Comparison of ENCODE assay signal across 14 mouse cellular contexts in the genomic region with DNA sequence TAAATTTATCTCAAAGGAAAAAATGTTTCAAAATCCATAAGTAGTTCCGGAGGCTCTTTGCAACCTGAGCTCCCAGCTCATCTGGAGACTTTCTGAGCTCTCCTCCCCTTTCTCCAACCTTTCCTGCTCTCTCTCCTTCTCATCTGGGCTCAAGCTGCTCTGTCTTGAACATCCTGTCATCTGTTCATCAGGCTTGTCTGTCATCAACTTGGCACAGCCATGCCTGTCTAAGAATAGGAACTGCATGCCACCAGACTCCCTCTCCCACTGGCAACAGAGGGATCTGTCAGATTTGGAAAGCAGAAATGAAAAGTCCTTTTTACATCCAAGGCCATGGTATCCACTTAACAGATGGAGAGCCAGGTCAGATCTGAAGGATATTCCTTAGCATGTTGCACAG.
DNase-seq lines count a peak whose midpoint lies in the region; ATAC-seq and TF ChIP-seq lines count a peak whose summit lies in the region.
"Had no signal": no experiment of that assay in that cellular context is flagged by ENCODE, and none has a peak within 500 bp of the region (broad histone marks: within the 10 kb centered on the region; RNA-seq: fewer than 3 reads in every experiment).

No protein-coding gene starts in this region.

- no peak overlapping the region for H3K9ac ChIP-seq in heart, embryonic 11.5 days (ENCODE audit: low read depth, low read length)
- H3K9ac ChIP-seq in heart, embryonic 13.5 days: no peak overlapping the region
- H3K9ac ChIP-seq: limb, embryonic 13.5 days; lung, embryonic 14.5 days had no signal

- 29% methylated on average over 1 of the region's 1 CpGs for WGBS in heart, embryonic 11.5 days (ENCODE audit: insufficient replicate concordance)
- 24% methylated on average over 1 of the region's 1 CpGs for WGBS in heart, embryonic 13.5 days
- 63% methylated on average over 1 of the region's 1 CpGs for WGBS in kidney, adult 2 months

- no peaks in the 10 kb centered on the region for H3K27me3 ChIP-seq in heart, embryonic 11.5 days (ENCODE audit: control insufficient read depth, insufficient read depth, low read length)
- no peaks in the 10 kb centered on the region for H3K27me3 ChIP-seq in heart, embryonic 13.5 days (replicated peaks)
- H3K27me3 ChIP-seq in kidney, adult 2 months (replicated peaks; ENCODE audit: control insufficient read depth, insufficient read depth, low read length): no peaks in the 10 kb centered on the region
- H3K27me3 ChIP-seq: limb, embryonic 13.5 days; megakaryocyte, embryonic 14.5 days had no signal

- no peak for ATAC-seq in heart, embryonic 11.5 days (replicated peaks; ENCODE audit: insufficient number of reproducible peaks, low FRiP score, low TSS enrichment)
- ATAC-seq in heart, embryonic 13.5 days (ENCODE audit: extremely low read depth, insufficient number of reproducible peaks, low FRiP score, low TSS enrichment): no peak
- ATAC-seq: CD4-positive, CD25-positive, alpha-beta regulatory T cell, adult 4 months had no signal

- H3K4me3 ChIP-seq in heart, embryonic 11.5 days (ENCODE audit: low read depth, low read length): no peak overlapping the region
- H3K4me3 ChIP-seq in heart, embryonic 13.5 days: no peak overlapping the region
- H3K4me3 ChIP-seq in kidney, adult 2 months (ENCODE audit: insufficient read depth, low read depth, low read length): no peak overlapping the region
- H3K4me3 ChIP-seq: limb, embryonic 13.5 days; megakaryocyte, embryonic 14.5 days had no signal

- 0 out of 2 replicates have a peak, but pooled peaks cover 2% of the 10 kb centered on the region for H3K4me1 ChIP-seq in heart, embryonic 11.5 days (ENCODE audit: control insufficient read depth, insufficient read depth, low read length)
- peaks cover 25% of the 10 kb centered on the region for H3K4me1 ChIP-seq in heart, embryonic 13.5 days
- no peaks in the 10 kb centered on the region for H3K4me1 ChIP-seq in kidney, adult 2 months (ENCODE audit: control insufficient read depth, insufficient read depth, low read length)
- H3K4me1 ChIP-seq: megakaryocyte, embryonic 14.5 days had no signal

- H3K27ac ChIP-seq in heart, embryonic 11.5 days (ENCODE audit: low read depth, low read length): no peak overlapping the region
- peak overlapping the region; percentile 1; the same call in 1 of the 2 replicates for H3K27ac ChIP-seq in heart, embryonic 13.5 days (replicated peaks)
- H3K27ac ChIP-seq in kidney, adult 2 months (ENCODE audit: insufficient read depth, low read depth, low read length): no peak overlapping the region
- H3K27ac ChIP-seq: limb, embryonic 13.5 days had no signal

- peak; percentile 35 to 51 for DNase-seq in heart, adult 18-20 months
- peak; percentile 68 for DNase-seq in brain, adult 2 months (ENCODE audit: low read depth, low spot score)
- DNase-seq in layer of hippocampus, adult 8-10 months (ENCODE audit: low spot score in 2 of 2): peak; percentile 42 to 58
- no peak for DNase-seq in kidney, adult 2 months
- no peak for DNase-seq in kidney, adult 8-10 months
- DNase-seq in cerebellum, adult 11-12 months: no peak
- DNase-seq: cerebellum, adult 9-11 months; lung, embryonic 14.5 days; spleen, adult 18-20 months had no signal

- no peak for TF ChIP-seq CTCF in kidney, adult 2 months (conservative IDR thresholded peaks at IDR 0.05; ENCODE audit: insufficient read depth, insufficient read length, low read depth, low read length)

- no peak overlapping the region for H3K4me2 ChIP-seq in heart, embryonic 11.5 days
- peak overlapping the region; percentile 14; the same call in 1 of the 2 replicates for H3K4me2 ChIP-seq in heart, embryonic 13.5 days
- H3K4me2 ChIP-seq: limb, embryonic 13.5 days; lung, embryonic 14.5 days had no signal

- no peaks in the 10 kb centered on the region for H3K9me3 ChIP-seq in heart, embryonic 11.5 days (replicated peaks; ENCODE audit: control insufficient read depth, low read length)
- no peaks in the 10 kb centered on the region for H3K9me3 ChIP-seq in heart, embryonic 13.5 days
- H3K9me3 ChIP-seq: limb, embryonic 13.5 days; megakaryocyte, embryonic 14.5 days had no signal

- TF ChIP-seq POLR2A in kidney, adult 2 months (IDR thresholded peaks at IDR 0.05; ENCODE audit: low read depth, low read length): no peak

- H3K36me3 ChIP-seq in heart, embryonic 11.5 days (ENCODE audit: control insufficient read depth, insufficient read depth, low read length): no peaks in the 10 kb centered on the region
- H3K36me3 ChIP-seq in heart, embryonic 13.5 days: no peaks in the 10 kb centered on the region
- H3K36me3 ChIP-seq in kidney, adult 2 months (ENCODE audit: control insufficient read depth, insufficient read depth, low read length): no peaks in the 10 kb centered on the region
- H3K36me3 ChIP-seq: limb, embryonic 13.5 days had no signal

Comparison
In these comparisons a context has a peak if more than half of its experiments do, and no peak if none do; other contexts are left out.
1. DNase-seq: peak in heart, adult 18-20 months (2 of 2), brain, adult 2 months (single experiment) and layer of hippocampus, adult 8-10 months (2 of 2); none in kidney, adult 2 months (single experiment), kidney, adult 8-10 months (0 of 2) and cerebellum, adult 11-12 months (single experiment).